Mouse (Mus musculus) cerebral cortex, adult 2 months (tissue): ENCODE data around the gene Sdk1.

Source experiments
- WGBS: fragments of 180-500 bp; shearing (Covaris S2); methylation state at CpG from one replicate; pipeline ENCODE4 v1.1.7; 2018; 5-methylcytosine and 5-hydroxymethylcytosine counted together

The Sdk1 gene

GRCm38 (mm10) chr5:141889766-141890165, 648.5 kb downstream of the Sdk1 start:
- WGBS = 34% methylated on average over 9 of the region's 9 CpGs

GRCm38 (mm10) chr5:141896402-141896801, 655.1 kb downstream of the Sdk1 start:
- WGBS = 89% methylated on average over 8 of the region's 8 CpGs

- WGBS = 69% methylated on average over 2 of the region's 2 CpGs
Observed at GRCm38 (mm10) chr5:141897481-141897880, 656.2 kb downstream of the Sdk1 start.

- 55% methylated on average over 7 of the region's 7 CpGs for WGBS
Observed at GRCm38 (mm10) chr5:141899751-141900150, 658.5 kb downstream of the Sdk1 start.

GRCm38 (mm10) chr5:141902544-141903250, 661.4 kb downstream of the Sdk1 start:
- 56% methylated on average over 16 of the region's 16 CpGs for WGBS

- 82% methylated on average over 3 of the region's 3 CpGs for WGBS
Observed at GRCm38 (mm10) chr5:141910444-141910843, 669.2 kb downstream of the Sdk1 start.

- WGBS = 76% methylated on average over 8 of the region's 8 CpGs
Observed at GRCm38 (mm10) chr5:141910886-141911285, 669.6 kb downstream of the Sdk1 start.

GRCm38 (mm10) chr5:141912881-141913280, 671.6 kb downstream of the Sdk1 start:
- WGBS = 60% methylated on average over 7 of the region's 7 CpGs

GRCm38 (mm10) chr5:141916954-141917353, 675.7 kb downstream of the Sdk1 start:
- 57% methylated on average over 2 of the region's 2 CpGs for WGBS

- WGBS = 70% methylated on average over 9 of the region's 9 CpGs
Observed at GRCm38 (mm10) chr5:141939000-141939399, 697.7 kb downstream of the Sdk1 start.

- 89% methylated on average over 8 of the region's 8 CpGs for WGBS
Observed at GRCm38 (mm10) chr5:141940636-141941035, 699.3 kb downstream of the Sdk1 start.

- WGBS = 75% methylated on average over 11 of the region's 11 CpGs
Observed at GRCm38 (mm10) chr5:141950791-141951190, 709.5 kb downstream of the Sdk1 start.

- WGBS = 83% methylated on average over 2 of the region's 2 CpGs
Observed at GRCm38 (mm10) chr5:141952270-141952669, 711.0 kb downstream of the Sdk1 start.

GRCm38 (mm10) chr5:141952708-141953490, 711.6 kb downstream of the Sdk1 start:
- 96% methylated on average over 7 of the region's 7 CpGs for WGBS

- WGBS = 73% methylated on average over 6 of the region's 6 CpGs
Observed at GRCm38 (mm10) chr5:141980746-141981145, 739.5 kb downstream of the Sdk1 start.

GRCm38 (mm10) chr5:141984322-141984721, 743.0 kb downstream of the Sdk1 start:
- WGBS = 85% methylated on average over 4 of the region's 4 CpGs

- 37% methylated on average over 8 of the region's 8 CpGs for WGBS
Observed at GRCm38 (mm10) chr5:141985003-141985402, 743.7 kb downstream of the Sdk1 start.

GRCm38 (mm10) chr5:141985551-141985950, 744.3 kb downstream of the Sdk1 start:
- 84% methylated on average over 4 of the region's 4 CpGs for WGBS

GRCm38 (mm10) chr5:141987287-141987799, 746.1 kb downstream of the Sdk1 start:
- 58% methylated on average over 1 of the region's 1 CpGs for WGBS

GRCm38 (mm10) chr5:141988685-141989084, 747.4 kb downstream of the Sdk1 start:
- 55% methylated on average over 5 of the region's 5 CpGs for WGBS

GRCm38 (mm10) chr5:141994192-141994591, 752.9 kb downstream of the Sdk1 start:
- 56% methylated on average over 3 of the region's 3 CpGs for WGBS

- 89% methylated on average over 1 of the region's 1 CpGs for WGBS
Observed at GRCm38 (mm10) chr5:142000247-142000646, 759.0 kb downstream of the Sdk1 start.

- 77% methylated on average over 6 of the region's 6 CpGs for WGBS
Observed at GRCm38 (mm10) chr5:142001131-142001530, 759.8 kb downstream of the Sdk1 start.
